Mouse (Mus musculus): ENCODE measurements around the gene Smpd2. TPM values are rescaled to one million over a fixed set of nuclear protein-coding genes. Genes with fewer than 3 reads are reported as not detected.

Smpd2 gene
- polyA plus RNA-seq, 2 experiments from 2014 or later, result 23.2 to 25.9 TPM

DNA sequence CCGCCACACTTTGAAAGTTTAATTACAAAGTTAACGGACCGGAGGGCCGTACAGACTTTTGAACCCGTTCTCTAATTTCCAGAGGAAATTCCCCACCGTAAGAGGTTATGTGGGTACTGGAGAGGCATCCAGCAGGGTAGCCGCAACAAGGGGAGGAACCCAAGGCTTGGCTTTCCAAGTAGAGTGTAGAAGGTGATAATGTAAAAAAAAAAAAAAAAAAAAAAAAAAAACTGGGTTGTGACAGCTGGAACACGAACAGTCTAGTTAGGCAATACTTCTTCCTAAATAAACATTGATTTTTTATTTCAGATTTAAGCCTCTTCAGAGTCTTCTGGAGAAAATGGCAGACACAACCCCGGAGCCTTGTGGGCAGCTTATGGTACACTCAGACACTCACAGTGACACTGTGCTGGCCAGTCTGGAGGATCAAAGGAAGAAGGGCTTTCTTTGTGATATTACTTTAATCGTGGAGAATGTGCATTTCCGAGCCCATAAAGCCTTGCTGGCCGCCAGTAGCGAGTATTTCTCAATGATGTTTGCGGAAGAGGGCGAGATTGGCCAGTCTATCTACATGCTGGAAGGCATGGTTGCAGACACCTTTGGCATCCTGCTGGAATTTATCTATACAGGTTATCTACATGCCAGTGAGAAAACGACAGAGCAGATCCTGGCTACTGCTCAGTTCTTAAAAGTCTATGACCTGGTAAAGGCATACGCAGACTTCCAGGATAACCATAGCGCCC lies 39.2 kb downstream of the Smpd2 start:
- ATAC-seq, result no peak

GRCm38 (mm10) chr10:41450137-41450670 lies 40.0 kb downstream of the Smpd2 start, which contains the start of gene Zbtb24:
Gene Zbtb24 (plus strand): TSS chr10:41450383.
- ATAC-seq, result peak; percentile 99

GRCm38 (mm10) chr10:41449684-41450083 lies 40.5 kb downstream of the Smpd2 start:
- ATAC-seq, result peak; percentile 9

DNA sequence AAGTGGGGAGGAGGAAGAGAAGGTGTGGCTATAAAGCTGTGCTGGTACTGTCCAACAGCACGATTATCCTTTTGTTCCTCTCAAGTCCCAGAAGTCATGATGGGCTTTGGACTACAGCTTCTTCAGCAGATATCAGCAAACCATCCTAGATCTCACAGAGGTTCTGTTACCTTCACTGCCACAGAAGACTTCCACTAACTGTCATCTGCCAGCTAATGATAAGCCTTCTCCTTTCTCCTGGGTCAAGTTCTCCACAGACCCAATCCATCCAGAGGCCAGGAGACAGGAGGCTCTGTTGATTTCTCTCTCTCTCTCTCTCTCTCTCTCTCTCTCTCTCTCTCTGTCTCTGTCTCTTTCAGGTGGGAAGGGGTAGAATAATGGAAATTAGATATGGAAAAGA lies 42.0 kb downstream of the Smpd2 start:
- no peak for ATAC-seq

Other genes with a start within 250 kb of the Smpd2 start
- gene Fig4, start 187.1 kb downstream of the Smpd2 start, polyA plus RNA-seq (2017; shearing (Covaris generic)), result 10 to 100 TPM in 1 of 2 experiments, 1 to 10 TPM in 1; 9.9 to 13.1 TPM
- under 1 TPM in 1 of 2 experiments, not detected in 1; 0.09 TPM for gene Ak9, start 186.4 kb downstream of the Smpd2 start, polyA plus RNA-seq (2017; shearing (Covaris generic))
- 10 to 100 TPM; 22.2 to 30.7 TPM for gene Zbtb24, start 40.0 kb downstream of the Smpd2 start, polyA plus RNA-seq (2017; shearing (Covaris generic))
- gene Mical1, start 14.1 kb downstream of the Smpd2 start, polyA plus RNA-seq (2017; shearing (Covaris generic)), result 10 to 100 TPM; 67.8 to 99.6 TPM
- gene Ppil6, start 70 bp upstream of the Smpd2 start, polyA plus RNA-seq (2017; shearing (Covaris generic)), result under 1 TPM in 1 of 2 experiments, not detected in 1; 0.89 TPM
- gene Cd164, start 29.0 kb upstream of the Smpd2 start, polyA plus RNA-seq (2017; shearing (Covaris generic)), result 100 to 1,000 TPM; 202 to 222 TPM
- 1 to 10 TPM in 1 of 2 experiments, under 1 TPM in 1; 0.33 to 1.1 TPM for gene Ccdc162, start 226.3 kb upstream of the Smpd2 start, polyA plus RNA-seq (2017; shearing (Covaris generic))